In genomic region chr8:45857734-45858133, GRCm38 (mm10) we compare ENCODE assay signal across 17 mouse cellular contexts. TPM values are rescaled to one million over a fixed set of nuclear protein-coding genes. Genes with fewer than 3 reads are reported as not detected.
DNase-seq lines count a peak whose midpoint lies in the region; ATAC-seq and TF ChIP-seq lines count a peak whose summit lies in the region.
"Had no signal": no experiment of that assay in that cellular context is flagged by ENCODE, and none has a peak within 500 bp of the region (broad histone marks: within the 10 kb centered on the region; RNA-seq: fewer than 3 reads in every experiment).

No protein-coding gene starts in this region.

- WGBS in kidney, postnatal 0 days, result 33% methylated on average over 5 of the region's 5 CpGs
- WGBS in kidney, adult 2 months, result 43% methylated on average over 5 of the region's 5 CpGs
- 26% methylated on average over 5 of the region's 5 CpGs for WGBS in stomach, embryonic 14.5 days

- ATAC-seq in kidney, postnatal 0 days (replicated peaks; ENCODE audit: low FRiP score, low read depth), result peak; percentile 65; the same call in 1 of the 2 replicates
- ATAC-seq in stomach, embryonic 14.5 days (ENCODE audit: insufficient number of reproducible peaks, insufficient read depth, low FRiP score, low read depth), result peak; percentile 77
- ATAC-seq: CD4-positive, CD25-positive, alpha-beta regulatory T cell, adult 4 months; liver, embryonic 12.5 days; Patski had no signal

- no peak for TF ChIP-seq POLR2A in kidney, adult 2 months (IDR thresholded peaks at IDR 0.05; ENCODE audit: low read depth, low read length)

- H3K27me3 ChIP-seq in kidney, postnatal 0 days (ENCODE audit: insufficient read depth, low read length), result no peaks in the 10 kb centered on the region
- H3K27me3 ChIP-seq in kidney, adult 2 months (replicated peaks; ENCODE audit: control insufficient read depth, insufficient read depth, low read length), result no peaks in the 10 kb centered on the region
- no peaks in the 10 kb centered on the region for H3K27me3 ChIP-seq in stomach, embryonic 14.5 days (ENCODE audit: control insufficient read depth, insufficient read depth, low read length)
- H3K27me3 ChIP-seq: embryonic facial prominence, embryonic 12.5 days; forebrain, embryonic 12.5 days; liver, embryonic 12.5 days; Patski had no signal

- no peak for TF ChIP-seq CTCF in kidney, postnatal 0 days (IDR thresholded peaks at IDR 0.05; ENCODE audit: low read depth)
- TF ChIP-seq CTCF in kidney, adult 2 months (conservative IDR thresholded peaks at IDR 0.05; ENCODE audit: insufficient read depth, insufficient read length, low read depth, low read length), result no peak

- H3K4me1 ChIP-seq in kidney, postnatal 0 days (replicated peaks; ENCODE audit: insufficient read depth, low read length), result no peaks in the 10 kb centered on the region
- no peaks in the 10 kb centered on the region for H3K4me1 ChIP-seq in kidney, adult 2 months (ENCODE audit: control insufficient read depth, insufficient read depth, low read length)
- H3K4me1 ChIP-seq in stomach, embryonic 14.5 days (ENCODE audit: control insufficient read depth, insufficient read depth, low read length), result peaks cover 20% of the 10 kb centered on the region
- H3K4me1 ChIP-seq: liver, embryonic 12.5 days had no signal

- H3K4me3 ChIP-seq in kidney, postnatal 0 days (replicated peaks; ENCODE audit: low read depth, low read length), result no peak overlapping the region
- no peak overlapping the region for H3K4me3 ChIP-seq in kidney, adult 2 months (ENCODE audit: insufficient read depth, low read depth, low read length)
- no peak overlapping the region for H3K4me3 ChIP-seq in stomach, embryonic 14.5 days (ENCODE audit: low read depth, low read length)
- H3K4me3 ChIP-seq: embryonic facial prominence, embryonic 12.5 days; forebrain, embryonic 12.5 days; heart, embryonic 10.5 days; liver, embryonic 12.5 days had no signal

- H3K9me3 ChIP-seq in kidney, postnatal 0 days (replicated peaks; ENCODE audit: low read length), result no peaks in the 10 kb centered on the region
- no peaks in the 10 kb centered on the region for H3K9me3 ChIP-seq in stomach, embryonic 14.5 days (ENCODE audit: control insufficient read depth, low read depth, low read length)
- H3K9me3 ChIP-seq: embryonic facial prominence, embryonic 12.5 days; forebrain, embryonic 12.5 days; heart, embryonic 10.5 days; liver, embryonic 12.5 days had no signal

- no peaks in the 10 kb centered on the region for H3K36me3 ChIP-seq in kidney, postnatal 0 days (ENCODE audit: insufficient read depth, low read length)
- H3K36me3 ChIP-seq in kidney, adult 2 months (ENCODE audit: control insufficient read depth, insufficient read depth, low read length), result no peaks in the 10 kb centered on the region
- H3K36me3 ChIP-seq in stomach, embryonic 14.5 days (ENCODE audit: control insufficient read depth, insufficient read depth, low read length), result no peaks in the 10 kb centered on the region
- H3K36me3 ChIP-seq: embryonic facial prominence, embryonic 12.5 days; forebrain, embryonic 12.5 days; heart, embryonic 10.5 days; liver, embryonic 12.5 days had no signal

- H3K4me2 ChIP-seq in kidney, postnatal 0 days (ENCODE audit: low read length), result no peak overlapping the region
- H3K4me2 ChIP-seq in stomach, embryonic 14.5 days (replicated peaks; ENCODE audit: low read depth, low read length), result no peak overlapping the region
- H3K4me2 ChIP-seq: embryonic facial prominence, embryonic 12.5 days; forebrain, embryonic 12.5 days; liver, embryonic 12.5 days had no signal

- H3K27ac ChIP-seq in kidney, postnatal 0 days, result 0 out of 2 replicates have a peak overlapping the region, but pooled peaks have one; percentile 21
- H3K27ac ChIP-seq in kidney, adult 2 months (ENCODE audit: insufficient read depth, low read depth, low read length), result no peak overlapping the region
- H3K27ac ChIP-seq in stomach, embryonic 14.5 days (ENCODE audit: low read length), result peak overlapping the region; percentile 35; the same call in 1 of the 2 replicates
- H3K27ac ChIP-seq: embryonic facial prominence, embryonic 12.5 days; forebrain, embryonic 12.5 days; liver, embryonic 12.5 days had no signal

- H3K9ac ChIP-seq in kidney, postnatal 0 days (ENCODE audit: low read depth, low read length), result no peak overlapping the region
- H3K9ac ChIP-seq in stomach, embryonic 14.5 days (replicated peaks; ENCODE audit: low read depth, low read length), result no peak overlapping the region
- H3K9ac ChIP-seq: embryonic facial prominence, embryonic 12.5 days; forebrain, embryonic 12.5 days; liver, embryonic 12.5 days had no signal

- DNase-seq in kidney, postnatal 0 days (ENCODE audit: low spot score), result no peak
- DNase-seq in kidney, adult 2 months, result no peak
- DNase-seq in R1 (ENCODE audit: low read depth, low spot score), result peak; percentile 86
- DNase-seq in forelimb bud, embryonic 11.5 days (ENCODE audit: low read depth, low spot score), result peak; percentile 57
- no peak for DNase-seq in right cerebral cortex, postnatal 14 days
- DNase-seq in right cerebral cortex, adult 2 months (ENCODE audit: low spot score in 2 of 2), result no peak
- DNase-seq: adrenal gland, adult 8-10 months; cerebellum, adult 8-10 months; heart, postnatal 4 days; thymus, adult 2 months had no signal

RNA-seq across cellular contexts. Expression of gene Pdlim3, which starts 27.5 kb away (rescaled TPM):
- 23.7 and 26.1 TPM in 2 replicates for polyA plus RNA-seq in kidney, postnatal 0 days (2015; fragmentation: Nextera tagmentation; extraction: Ambion mirVana)
- 5.7 and 10.5 TPM in 2 replicates for polyA plus RNA-seq in kidney, adult 2 months (2012; rRNA removed)
- polyA plus RNA-seq in stomach, embryonic 14.5 days (2014; fragmentation: Nextera tagmentation; extraction: Ambion mirVana), result 162 and 164 TPM in 2 replicates
- polyA plus RNA-seq: CD4-positive, CD25-positive, alpha-beta regulatory T cell, adult 4 months; Patski had no signal

Comparison
In these comparisons a context has a peak if more than half of its experiments do, and no peak if none do; other contexts are left out.
1. DNase-seq: peak in R1 (single experiment) and forelimb bud, embryonic 11.5 days (single experiment); none in kidney, postnatal 0 days (single experiment), kidney, adult 2 months (single experiment), right cerebral cortex, postnatal 14 days (single experiment) and right cerebral cortex, adult 2 months (0 of 2).